Mouse (Mus musculus) urinary bladder, postnatal 14 days (tissue): Measurements from ENCODE around the gene Rgs6.

Experiments
- DNase-seq: peaks from one replicate; pipeline ENCODE4 v3.0.0; 2021; ENCODE audit warnings: low spot score

The Rgs6 gene

DNA sequence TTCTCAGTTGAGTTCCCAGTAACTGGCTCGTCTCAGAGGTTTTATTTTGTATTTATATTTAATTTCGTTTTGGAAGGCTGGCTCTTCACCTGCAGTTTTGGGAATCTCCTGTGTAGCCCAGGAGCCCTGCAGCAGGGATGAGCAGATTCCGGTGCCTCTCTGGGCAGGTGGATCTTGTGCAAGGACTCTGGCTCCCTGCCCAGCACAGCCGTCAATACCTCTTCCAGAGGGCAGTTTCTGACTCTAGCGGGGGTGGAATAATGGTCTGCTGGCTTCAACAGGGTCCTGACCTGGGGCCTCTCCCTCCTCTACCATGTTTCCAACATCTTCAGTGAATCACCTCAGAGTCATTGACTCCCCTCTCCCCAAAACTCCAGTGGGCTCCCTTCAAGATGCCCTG is 616.3 kb downstream of the Rgs6 start:
- no peak for DNase-seq

DNA sequence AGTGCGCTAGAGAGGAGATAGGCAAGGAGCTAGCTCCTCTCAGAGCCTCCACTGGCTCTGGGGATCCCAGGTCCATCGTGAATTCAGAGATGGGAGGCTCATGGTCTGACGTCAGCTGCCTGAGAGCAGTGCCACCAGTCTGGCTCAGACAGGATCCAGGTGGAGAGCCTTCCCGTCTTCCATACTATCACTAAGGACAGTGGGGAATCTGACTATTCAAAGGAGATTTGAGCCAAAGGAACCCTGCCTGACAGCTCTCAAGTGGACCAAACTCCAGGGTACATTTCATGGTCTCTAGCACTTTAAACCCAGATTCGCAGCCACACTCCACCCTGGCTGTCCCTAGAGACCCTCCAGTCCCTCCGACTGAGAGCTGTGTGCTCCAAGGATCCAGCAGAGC is 618.8 kb downstream of the Rgs6 start:
- DNase-seq, result no peak

DNA sequence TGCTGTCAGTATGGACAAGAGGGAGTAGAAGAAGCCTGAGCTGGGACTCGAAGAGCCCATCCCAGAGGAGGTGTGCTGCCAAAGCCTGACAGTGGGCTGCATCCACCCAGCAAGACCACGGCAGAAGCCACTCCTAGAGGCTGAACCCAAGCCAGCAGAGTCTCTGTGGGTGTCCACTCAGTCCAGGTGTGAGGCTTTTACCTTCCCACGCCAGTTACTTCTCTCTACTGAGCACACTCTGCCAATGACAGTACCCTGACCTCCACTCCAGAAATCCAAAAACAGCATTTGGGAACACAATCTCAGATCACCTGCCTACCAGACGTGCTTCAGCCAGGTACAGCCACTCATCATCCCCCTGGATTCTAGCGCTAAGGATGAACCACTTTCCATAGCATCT is 619.4 kb downstream of the Rgs6 start:
- no peak for DNase-seq

DNA sequence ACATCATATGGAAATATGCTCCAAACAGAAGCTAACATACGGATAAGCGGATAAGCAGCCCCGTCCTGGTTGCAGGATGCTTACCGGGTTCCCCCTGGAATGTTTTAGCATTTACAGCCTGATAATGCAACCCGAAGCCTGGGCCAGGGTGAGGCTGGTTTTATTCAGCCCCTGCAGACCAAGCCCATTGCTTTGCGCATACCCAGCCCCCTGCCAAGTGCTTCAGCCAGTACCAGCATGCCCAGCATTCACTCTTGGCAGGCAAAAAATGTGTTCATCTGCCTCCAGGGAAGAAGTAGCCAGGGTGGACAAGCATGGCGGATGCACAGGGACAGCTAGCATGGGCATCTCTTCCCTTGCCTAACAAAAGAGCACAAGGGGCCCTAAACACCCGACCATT is 619.9 kb downstream of the Rgs6 start:
- no peak for DNase-seq

DNA sequence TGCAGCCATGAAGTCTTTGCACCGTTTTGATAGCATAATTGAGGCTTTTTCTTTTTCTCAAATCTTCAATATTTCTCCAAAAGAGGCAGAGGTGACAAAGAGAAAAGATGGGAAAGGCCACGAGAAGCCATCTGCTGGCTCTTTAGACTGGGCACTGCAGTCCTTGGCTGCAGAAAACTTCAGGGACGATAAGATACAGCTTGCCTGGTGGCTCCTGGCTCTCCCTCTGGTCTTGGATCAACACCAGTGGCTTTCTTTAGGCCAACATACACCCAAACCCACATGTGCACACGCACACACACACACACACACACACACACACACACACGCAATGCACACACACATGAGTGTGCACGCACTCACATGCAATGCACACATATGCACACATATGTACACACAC is 620.7 kb downstream of the Rgs6 start:
- no peak for DNase-seq

DNA sequence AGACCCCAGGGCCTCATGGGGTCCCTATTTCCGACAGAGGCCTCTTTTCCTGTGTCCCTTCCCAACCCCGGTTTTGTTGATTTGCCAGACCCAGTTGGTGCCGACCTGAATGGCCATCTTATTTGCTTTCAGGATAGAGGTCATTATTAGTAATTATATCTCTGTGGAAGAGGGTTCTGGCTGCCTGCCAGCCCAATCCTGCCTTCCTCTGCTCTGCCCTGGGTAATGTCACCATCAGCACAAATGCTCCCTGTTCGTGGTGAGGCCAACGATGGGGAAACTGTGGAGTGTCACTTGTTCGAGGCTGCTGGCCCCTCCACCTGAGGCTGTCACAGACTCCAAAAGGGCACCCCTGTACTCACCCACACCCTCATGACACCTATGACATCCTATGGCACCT is 621.4 kb downstream of the Rgs6 start:
- no peak for DNase-seq

DNA sequence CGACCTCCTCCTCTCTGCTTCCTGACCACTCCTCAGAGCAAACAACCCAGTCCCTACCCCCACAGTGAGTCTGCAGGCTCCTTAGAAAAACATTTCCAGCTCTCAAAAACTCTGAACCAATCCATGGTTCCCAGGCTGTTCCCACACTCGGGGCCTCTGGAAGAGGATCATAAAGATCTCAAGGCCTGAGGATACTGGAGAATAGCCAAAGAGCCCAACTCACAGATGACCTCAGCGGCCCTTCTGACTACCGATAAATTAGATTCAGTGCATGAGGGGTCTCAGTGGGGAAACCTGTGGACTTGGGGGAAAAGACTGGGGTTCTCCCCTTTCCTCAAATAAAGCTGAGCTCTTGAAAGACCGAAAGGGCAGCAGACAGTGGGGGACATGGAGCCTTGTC is 622.2 kb downstream of the Rgs6 start:
- no peak for DNase-seq

GRCm38 (mm10) chr12:83210735-83211134 is 622.6 kb downstream of the Rgs6 start:
- DNase-seq, result no peak

DNA sequence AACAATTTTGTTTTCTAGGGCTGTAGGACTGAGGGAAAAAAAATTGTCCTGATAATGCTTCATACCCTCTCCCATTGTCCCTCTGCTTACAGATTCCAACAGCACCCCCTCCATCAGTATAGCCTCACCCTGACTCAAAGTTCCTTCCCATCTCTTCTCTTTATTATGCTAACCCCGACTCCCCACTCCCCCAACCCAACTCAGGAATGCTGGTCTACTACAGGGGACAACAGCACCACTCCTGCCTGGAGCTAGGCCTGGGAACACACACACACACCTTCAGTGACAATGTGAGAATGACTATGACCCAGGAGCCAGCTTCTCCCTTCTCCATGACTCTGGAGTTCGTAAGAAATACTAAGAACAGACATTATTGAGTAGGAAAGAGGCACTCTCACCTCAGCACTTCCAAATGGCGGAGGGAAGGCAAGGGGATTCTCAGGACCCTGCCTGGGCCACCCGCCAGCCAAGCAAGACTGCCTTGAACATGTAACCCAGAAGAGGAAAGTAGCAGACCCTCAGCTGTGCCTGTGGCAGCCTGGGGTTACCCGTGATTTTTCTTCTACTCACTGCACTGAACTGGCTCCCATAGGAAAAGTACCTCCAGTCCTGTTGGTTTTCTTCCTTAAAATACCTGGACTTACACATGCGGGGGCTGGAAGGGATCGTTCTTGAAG is 623.2 kb downstream of the Rgs6 start:
- no peak for DNase-seq
